Mouse (Mus musculus) bone marrow, adult 2 months (tissue): ENCODE results near the gene Lsamp.

Experiments used
- CTCF ChIP-seq: fragments of 200-500 bp; IDR thresholded peaks from 2 replicates; pipeline ENCODE4 v1.5.1; 2011; ENCODE audit warnings: low read length, control low read depth; ENCODE audit not compliant: control insufficient read depth, insufficient read depth
- POLR2A ChIP-seq: fragments of 200-500 bp; IDR thresholded peaks from 2 replicates; pipeline ENCODE4 v1.6.1; 2011; ENCODE audit warnings: low read depth, mild to moderate bottlenecking, control low read depth, low read length, borderline replicate concordance; ENCODE audit not compliant: control insufficient read depth

GRCm38 (mm10) chr16:41275999-41276671 is 1292.0 kb downstream of the Lsamp start:
- TF ChIP-seq CTCF (no peak), POLR2A (no peak)
